Mouse (Mus musculus): Measurements from ENCODE around the gene Fkbp2.

DNA sequence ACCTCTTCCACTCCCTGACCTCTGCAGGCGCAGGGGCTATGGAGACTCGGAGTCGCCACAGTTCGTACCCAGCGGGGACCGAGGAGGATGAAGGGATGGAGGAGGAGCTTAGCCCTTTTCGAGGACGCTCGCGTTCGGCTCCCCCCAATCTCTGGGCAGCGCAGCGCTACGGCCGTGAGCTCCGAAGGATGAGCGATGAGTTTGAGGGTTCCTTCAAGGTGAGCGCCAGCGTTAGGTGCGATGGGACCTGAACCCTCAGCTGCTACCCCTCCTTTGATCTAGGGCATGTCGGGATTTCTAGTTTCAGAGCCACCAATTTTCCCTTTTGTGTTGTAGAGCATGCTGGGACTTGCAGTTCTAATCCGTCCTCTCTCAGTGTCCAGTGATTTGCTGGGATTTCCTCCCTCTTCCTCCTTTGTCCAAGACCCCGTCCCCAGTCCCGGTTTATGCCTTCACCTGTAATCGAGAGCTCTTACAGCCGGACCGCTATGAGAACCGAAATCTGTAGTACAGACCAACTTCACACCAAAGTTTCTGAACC lies 29.6 kb downstream of the Fkbp2 start:
- TF ChIP-seq CTCF (conservative IDR thresholded peaks at IDR 0.05; ENCODE audit: low read length) (no peak), NANOG (IDR thresholded peaks at IDR 0.05; ENCODE audit: borderline replicate concordance, low read length) (no peak)
